Mouse (Mus musculus): ENCODE data around the gene Tpcn2. TPM values are rescaled to one million over a fixed set of nuclear protein-coding genes. Genes with fewer than 3 reads are reported as not detected.

Gene Tpcn2
- polyA plus RNA-seq, 1 experiment from 2014 or later = 3.9 TPM

DNA sequence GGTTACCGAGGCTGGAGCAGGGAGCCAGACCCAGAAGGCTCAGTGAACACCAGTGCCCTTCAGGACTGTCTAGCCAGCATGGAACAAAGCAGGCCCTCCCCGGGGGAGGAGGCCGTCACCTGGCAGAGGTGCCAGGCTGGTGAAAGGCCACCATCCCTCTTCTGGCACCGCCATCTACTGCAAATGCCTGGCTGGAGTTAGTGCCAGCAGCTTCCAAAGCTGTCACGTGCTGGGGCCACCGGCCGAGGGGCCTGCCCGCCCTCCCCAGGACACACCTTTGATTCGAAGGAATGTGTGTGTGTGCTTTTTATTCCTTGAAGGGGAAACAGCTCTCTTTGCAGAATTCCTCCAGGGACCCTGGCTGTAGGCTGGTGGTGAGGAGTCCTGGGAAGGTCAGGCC, 52.2 kb downstream of the Tpcn2 start:
- H3K36me3 ChIP-seq = no peaks in the 10 kb centered on the region
- 79% methylated on average over 9 of the region's 9 CpGs for WGBS
- no peak overlapping the region for H3K4me2 ChIP-seq
- H3K4me3 ChIP-seq = no peak overlapping the region
- no peaks in the 10 kb centered on the region for H3K9me3 ChIP-seq
- no peak overlapping the region for H3K27ac ChIP-seq (replicated peaks)
- no peak overlapping the region for H3K9ac ChIP-seq
- ATAC-seq (ENCODE audit: low read depth) = no peak
- H3K4me1 ChIP-seq (replicated peaks) = no peaks in the 10 kb centered on the region
- 0 out of 2 replicates have a peak, but pooled peaks cover 3% of the 10 kb centered on the region for H3K27me3 ChIP-seq

DNA sequence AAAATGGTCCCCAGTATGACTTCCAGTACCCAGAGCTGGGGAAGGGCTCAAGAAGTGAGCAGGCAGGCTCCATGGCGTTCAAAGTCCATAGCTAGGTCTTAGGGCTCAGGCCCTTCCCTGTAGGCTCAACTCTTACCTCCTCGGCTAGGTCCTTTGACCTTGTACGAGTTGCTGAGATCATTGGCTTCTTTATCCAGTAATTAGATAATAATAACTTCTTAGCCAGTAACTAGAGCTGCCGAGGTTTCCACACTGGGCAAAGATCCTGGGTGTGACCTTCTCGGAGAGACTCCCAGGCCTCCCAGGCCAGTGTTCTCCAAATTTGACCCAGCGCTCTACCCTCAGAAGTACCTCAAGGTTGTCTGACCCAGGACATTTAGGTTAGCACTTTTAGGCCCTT, 57.2 kb downstream of the Tpcn2 start:
- H3K4me1 ChIP-seq (replicated peaks) = 0 out of 2 replicates have a peak, but pooled peaks cover 7% of the 10 kb centered on the region
- no peak overlapping the region for H3K4me3 ChIP-seq
- WGBS = 90% methylated on average over 6 of the region's 6 CpGs

DNA sequence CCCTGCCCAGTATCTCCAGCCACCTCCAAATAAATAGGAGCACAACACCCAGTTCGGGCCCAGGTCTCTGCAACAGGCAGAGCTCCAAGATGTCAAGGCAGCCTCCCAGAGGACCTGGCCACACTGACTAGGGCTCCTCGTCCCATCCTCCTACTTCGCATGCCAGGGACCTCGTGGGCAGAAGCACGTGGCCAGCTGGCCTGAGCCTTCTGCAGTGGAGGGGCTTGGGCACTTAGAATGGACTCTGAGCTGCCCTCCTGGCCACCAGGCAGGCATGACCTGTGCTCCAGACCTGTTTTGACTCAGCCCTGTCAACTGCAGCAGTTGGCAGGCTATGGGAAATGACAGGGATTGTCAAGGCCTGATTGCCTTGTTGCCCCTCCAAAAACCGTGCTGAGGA, 58.2 kb downstream of the Tpcn2 start:
- Histone ChIP-seq H3K4me2 (no peak overlapping the region), H3K9me3 (no peaks in the 10 kb centered on the region), H3K4me3 (no peak overlapping the region), H3K27ac (replicated peaks) (no peak overlapping the region), H3K4me1 (replicated peaks) (0 out of 2 replicates have a peak, but pooled peaks cover 7% of the 10 kb centered on the region), H3K36me3 (no peaks in the 10 kb centered on the region), H3K9ac (no peak overlapping the region), H3K27me3 (no peaks in the 10 kb centered on the region)
- 89% methylated on average over 6 of the region's 6 CpGs for WGBS
- no peak for ATAC-seq (ENCODE audit: low read depth)

More for the DNA sequence above, 57.2 kb downstream of the Tpcn2 start:
- H3K9ac ChIP-seq = no peak overlapping the region
- no peaks in the 10 kb centered on the region for H3K9me3 ChIP-seq
- H3K27ac ChIP-seq (replicated peaks) = no peak overlapping the region
- no peaks in the 10 kb centered on the region for H3K36me3 ChIP-seq
- no peak overlapping the region for H3K4me2 ChIP-seq
- no peak for ATAC-seq (ENCODE audit: low read depth)
- H3K27me3 ChIP-seq = no peaks in the 10 kb centered on the region

DNA sequence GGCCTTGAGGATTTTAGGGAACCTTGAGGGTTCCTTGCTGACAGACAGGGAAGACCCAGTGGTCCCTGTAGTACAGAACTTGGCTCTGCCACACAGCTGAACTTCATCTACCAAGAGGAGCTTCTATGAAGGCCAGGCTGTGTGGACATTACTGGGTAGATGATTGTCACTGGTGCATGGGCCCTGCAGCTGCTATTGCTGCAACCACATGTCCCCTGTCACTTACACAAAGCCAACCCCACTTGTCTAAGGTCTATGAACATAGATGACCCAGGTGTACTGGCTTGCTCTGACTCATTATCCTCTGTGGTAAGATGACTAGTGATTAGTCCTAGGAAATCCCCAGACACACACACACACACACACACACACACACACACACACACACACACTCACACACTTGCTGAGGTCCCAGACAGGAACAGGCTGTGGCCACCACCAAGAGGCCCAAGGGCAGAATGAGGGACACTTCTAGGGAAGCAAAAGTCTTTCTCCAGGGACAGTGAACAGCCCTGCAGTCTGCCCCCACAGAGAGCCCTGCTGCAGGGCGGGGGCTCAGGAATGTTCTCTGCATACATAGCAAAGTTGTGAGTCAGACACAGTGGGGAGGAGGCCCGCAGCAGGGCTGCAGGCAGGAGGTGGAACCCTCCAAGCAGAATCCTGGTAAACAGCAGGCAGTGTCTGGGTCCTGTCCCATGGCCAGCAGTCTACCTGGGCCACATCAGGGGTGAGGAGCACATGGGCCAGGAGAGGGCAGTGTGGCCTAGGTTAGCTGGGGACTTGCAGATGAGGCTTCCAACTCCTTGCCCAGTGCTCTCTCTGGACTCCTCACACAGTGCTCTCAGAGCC, 61.7 kb downstream of the Tpcn2 start:
- Histone ChIP-seq H3K27me3 (no peaks in the 10 kb centered on the region), H3K27ac (replicated peaks) (no peak overlapping the region), H3K4me1 (replicated peaks) (0 out of 2 replicates have a peak, but pooled peaks cover 7% of the 10 kb centered on the region), H3K36me3 (no peaks in the 10 kb centered on the region), H3K9me3 (no peaks in the 10 kb centered on the region), H3K9ac (no peak overlapping the region), H3K4me3 (no peak overlapping the region), H3K4me2 (no peak overlapping the region)
- 45% methylated on average over 2 of the region's 2 CpGs for WGBS
- no peak for ATAC-seq (ENCODE audit: low read depth)

DNA sequence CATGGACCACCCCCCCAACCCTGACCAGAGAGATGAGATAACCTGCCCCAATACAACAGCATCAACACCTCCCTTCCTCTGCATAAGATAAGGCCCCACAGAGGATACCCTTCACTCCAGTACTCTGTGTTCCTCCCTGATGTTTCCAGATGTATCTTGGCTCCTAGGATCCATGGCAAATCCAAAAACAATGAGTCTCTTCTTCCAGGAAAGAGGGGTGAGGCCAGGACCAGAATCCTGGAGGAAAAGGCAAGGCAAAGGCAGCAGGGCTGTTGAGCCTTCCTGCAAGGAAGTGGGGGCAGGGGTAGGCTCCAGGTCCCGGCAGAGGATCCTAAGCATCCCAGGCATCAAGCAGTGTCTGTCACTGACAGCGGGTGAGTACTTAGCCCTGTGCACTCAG, 62.5 kb downstream of the Tpcn2 start:
- ATAC-seq (ENCODE audit: low read depth) = no peak
- H3K4me2 ChIP-seq = no peak overlapping the region
- H3K27ac ChIP-seq (replicated peaks) = no peak overlapping the region
- peaks cover 9% of the 10 kb centered on the region; the same call in 1 of the 2 replicates for H3K4me1 ChIP-seq (replicated peaks)
- no peaks in the 10 kb centered on the region for H3K9me3 ChIP-seq
- H3K36me3 ChIP-seq = no peaks in the 10 kb centered on the region
- H3K9ac ChIP-seq = no peak overlapping the region
- H3K27me3 ChIP-seq = no peaks in the 10 kb centered on the region; the same call in 1 of the 2 replicates
- H3K4me3 ChIP-seq = no peak overlapping the region
- 77% methylated on average over 2 of the region's 2 CpGs for WGBS

DNA sequence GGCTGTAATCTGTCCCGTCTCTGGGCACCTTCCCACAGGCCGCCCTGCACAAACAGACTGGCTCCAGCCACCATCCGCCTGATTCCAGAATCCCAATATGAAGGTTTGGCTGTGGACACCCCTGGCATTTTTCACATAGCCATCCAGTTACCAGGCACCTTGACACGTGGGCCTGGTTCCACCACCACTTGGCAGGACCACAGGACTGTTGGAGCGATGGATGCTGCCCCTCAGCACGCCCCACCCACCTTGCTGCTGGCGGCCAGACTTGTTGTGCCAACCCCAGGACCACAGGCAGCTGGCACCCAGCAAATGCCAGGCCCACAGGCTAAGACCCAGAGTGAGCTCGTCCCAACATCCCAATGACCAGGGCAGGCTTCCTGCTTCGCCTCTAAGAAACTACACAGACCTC, 64.4 kb downstream of the Tpcn2 start:
- WGBS = 84% methylated on average over 9 of the region's 9 CpGs
- no peak for ATAC-seq (ENCODE audit: low read depth)
- peaks cover 11% of the 10 kb centered on the region; the same call in 1 of the 2 replicates for H3K4me1 ChIP-seq (replicated peaks)

DNA sequence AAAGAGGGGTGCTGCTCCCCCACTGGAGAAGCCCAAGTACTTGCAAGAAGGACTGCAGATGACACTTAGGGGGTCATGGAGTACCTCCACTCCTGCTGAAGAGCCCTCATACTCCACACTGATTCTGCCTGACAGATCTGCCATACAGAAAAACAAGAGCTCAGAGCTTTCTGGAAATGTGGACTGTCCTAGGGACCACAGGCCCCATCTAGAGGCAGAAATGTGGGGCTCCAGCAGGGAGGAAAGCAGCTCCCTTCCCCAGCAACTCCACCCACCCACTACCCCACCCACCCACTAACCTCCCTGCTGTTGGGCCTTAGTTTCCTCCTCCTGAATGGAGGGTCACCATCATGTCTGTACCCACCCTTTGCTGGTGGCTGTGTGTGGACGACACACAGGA, 67.2 kb downstream of the Tpcn2 start:
- Histone ChIP-seq H3K9me3 (no peaks in the 10 kb centered on the region), H3K9ac (no peak overlapping the region), H3K4me1 (replicated peaks) (peaks cover 14% of the 10 kb centered on the region), H3K4me3 (no peak overlapping the region), H3K36me3 (no peaks in the 10 kb centered on the region), H3K27me3 (no peaks in the 10 kb centered on the region; the same call in 1 of the 2 replicates), H3K4me2 (no peak overlapping the region), H3K27ac (replicated peaks) (no peak overlapping the region)
- ATAC-seq (ENCODE audit: low read depth) = no peak
- 63% methylated on average over 1 of the region's 1 CpGs for WGBS

More for the DNA sequence above, 64.4 kb downstream of the Tpcn2 start:
- Histone ChIP-seq H3K27me3 (no peaks in the 10 kb centered on the region; the same call in 1 of the 2 replicates), H3K27ac (replicated peaks) (no peak overlapping the region), H3K4me2 (no peak overlapping the region), H3K9me3 (no peaks in the 10 kb centered on the region), H3K36me3 (no peaks in the 10 kb centered on the region), H3K4me3 (no peak overlapping the region), H3K9ac (no peak overlapping the region)

DNA sequence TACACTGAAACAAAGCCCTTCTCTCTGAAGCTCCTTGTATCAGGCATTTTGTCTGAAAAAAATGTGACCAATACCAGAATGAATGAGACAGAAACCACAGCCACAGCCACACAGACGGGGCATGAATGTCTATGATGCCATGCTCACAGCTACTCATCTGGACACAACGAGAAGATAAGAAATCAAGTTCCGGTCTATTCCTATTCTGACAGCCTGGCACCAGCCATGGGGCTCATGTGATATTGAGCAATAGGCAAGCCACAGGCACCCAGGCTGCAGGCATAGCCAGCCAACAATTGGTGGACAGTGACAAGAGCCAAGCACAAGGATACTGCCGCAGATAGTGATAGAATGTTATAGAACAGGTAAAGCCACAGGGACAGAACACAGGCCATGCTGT, 68.3 kb downstream of the Tpcn2 start:
- peaks cover 22% of the 10 kb centered on the region for H3K4me1 ChIP-seq (replicated peaks)
- WGBS = 86% methylated on average over 4 of the region's 4 CpGs
- H3K4me2 ChIP-seq = no peak overlapping the region
- no peak overlapping the region for H3K4me3 ChIP-seq
- peaks cover 2% of the 10 kb centered on the region; the same call in 1 of the 2 replicates for H3K27me3 ChIP-seq
- ATAC-seq (ENCODE audit: low read depth) = no peak
- H3K9ac ChIP-seq = no peak overlapping the region
- no peaks in the 10 kb centered on the region for H3K9me3 ChIP-seq
- H3K27ac ChIP-seq (replicated peaks) = no peak overlapping the region
- H3K36me3 ChIP-seq = no peaks in the 10 kb centered on the region

DNA sequence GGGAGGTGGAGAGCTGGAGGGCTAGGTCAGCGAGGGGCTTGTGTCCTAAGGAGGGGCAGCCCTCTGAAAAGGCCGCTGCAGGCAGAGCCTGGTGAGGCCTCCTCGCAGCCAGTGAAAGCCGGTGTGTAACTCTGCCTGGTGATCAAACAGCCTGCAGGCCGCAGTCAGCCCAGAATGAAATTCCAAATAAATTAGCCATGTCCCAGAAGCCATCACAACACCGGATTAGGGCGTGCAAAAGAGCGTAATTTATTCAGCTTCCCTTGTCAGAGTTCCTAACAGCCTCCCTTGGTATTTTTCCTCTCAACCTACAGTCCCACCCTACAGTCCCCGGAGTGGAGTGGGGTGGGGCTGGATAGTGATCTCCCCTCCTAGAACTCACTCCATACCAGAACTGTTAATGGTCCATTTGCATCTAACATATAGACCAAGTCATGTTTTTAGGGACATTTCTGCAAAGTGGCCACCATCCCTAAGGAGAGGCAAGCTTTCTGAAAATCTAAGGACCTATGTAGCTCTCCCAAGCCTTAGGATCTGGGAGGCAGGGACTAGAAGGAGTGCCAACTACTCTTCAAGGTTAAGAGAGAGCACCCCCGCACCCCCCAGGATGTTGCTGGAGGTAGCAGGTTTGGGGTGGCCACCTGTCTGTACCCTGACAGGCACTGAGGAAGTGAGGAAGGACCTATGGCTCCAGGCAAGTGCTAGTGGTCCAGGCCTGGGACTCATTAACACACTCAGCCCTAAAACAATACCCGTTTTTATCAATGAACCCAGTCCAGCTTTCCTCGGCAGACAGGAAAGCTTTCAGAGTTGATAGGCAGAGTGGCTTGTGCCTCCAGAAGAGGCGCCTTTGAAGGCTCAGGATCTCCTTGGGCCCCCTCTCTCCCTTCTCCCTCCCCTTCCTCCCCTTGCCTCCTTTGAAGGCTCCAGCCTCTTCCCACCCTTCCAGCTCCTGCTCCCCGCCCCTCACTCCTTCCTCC, 71.8 kb downstream of the Tpcn2 start:
- H3K27me3 ChIP-seq = peaks cover 3% of the 10 kb centered on the region; the same call in 1 of the 2 replicates
- no peaks in the 10 kb centered on the region for H3K36me3 ChIP-seq
- peak overlapping the region; percentile 61 for H3K27ac ChIP-seq (replicated peaks)
- H3K9ac ChIP-seq = peak overlapping the region; percentile 41
- peak; percentile 36; the same call in 1 of the 2 replicates for ATAC-seq (ENCODE audit: low read depth)
- H3K4me3 ChIP-seq = no peak overlapping the region
- peaks cover 26% of the 10 kb centered on the region for H3K4me1 ChIP-seq (replicated peaks)
- 13% methylated on average over 14 of the region's 14 CpGs for WGBS
- no peaks in the 10 kb centered on the region for H3K9me3 ChIP-seq
- H3K4me2 ChIP-seq = no peak overlapping the region

DNA sequence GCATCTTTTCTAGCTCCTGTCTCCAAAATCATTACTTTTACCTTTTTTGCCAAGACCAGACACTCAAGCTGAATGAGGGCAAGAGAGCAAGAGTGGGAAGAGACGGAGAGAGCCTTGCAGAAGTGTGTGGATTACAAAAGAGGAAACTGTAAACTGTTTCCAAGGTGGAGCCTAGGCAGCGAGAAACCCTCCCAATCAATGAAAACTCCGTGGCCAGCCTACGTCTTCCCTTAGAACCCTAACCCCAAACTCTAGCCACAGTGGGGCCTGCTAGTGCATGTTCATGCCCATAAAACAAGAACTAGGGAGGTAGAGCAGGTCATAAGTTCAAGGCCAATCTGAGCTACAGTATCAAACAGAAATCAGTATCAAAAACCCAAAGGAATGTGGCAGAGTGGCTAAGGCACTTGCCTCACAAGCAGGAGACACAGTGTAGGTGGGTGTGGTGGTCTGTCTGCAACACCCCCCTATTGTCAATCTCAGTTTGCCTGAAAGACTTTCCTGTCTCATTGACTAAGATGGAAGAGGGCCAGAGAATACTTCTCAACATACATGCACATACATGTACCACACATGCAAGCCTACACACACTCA, 73.2 kb downstream of the Tpcn2 start:
- Histone ChIP-seq H3K9me3 (no peaks in the 10 kb centered on the region), H3K27me3 (0 out of 2 replicates have a peak, but pooled peaks cover 3% of the 10 kb centered on the region), H3K4me3 (no peak overlapping the region), H3K4me2 (no peak overlapping the region), H3K27ac (replicated peaks) (no peak overlapping the region), H3K9ac (no peak overlapping the region), H3K4me1 (replicated peaks) (peaks cover 36% of the 10 kb centered on the region), H3K36me3 (no peaks in the 10 kb centered on the region)
- WGBS = 56% methylated on average over 4 of the region's 4 CpGs
- no peak for ATAC-seq (ENCODE audit: low read depth)

DNA sequence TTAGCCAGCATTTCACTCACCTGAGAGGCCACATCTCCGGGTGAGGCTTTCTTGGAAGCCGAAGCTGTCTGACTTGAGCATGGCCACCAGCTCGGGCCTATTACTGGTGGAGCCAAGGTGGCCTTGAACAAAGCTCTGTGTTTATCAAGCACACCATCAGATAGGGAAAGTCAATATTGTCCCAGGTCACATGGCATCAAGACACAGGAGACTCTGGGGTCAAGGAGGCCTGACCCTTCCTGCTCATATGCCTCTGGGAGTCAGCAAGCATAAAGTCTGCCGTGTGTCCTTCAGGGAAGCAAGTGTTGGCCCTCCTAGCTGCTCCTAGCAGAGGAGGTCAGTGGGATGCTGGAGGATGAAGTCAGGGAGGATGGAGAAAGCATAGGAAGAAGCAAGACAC, 75.8 kb downstream of the Tpcn2 start, which contains the start of gene 1810010D01Rik:
Gene 1810010D01Rik (minus strand): TSS at position 114 of the 400 bp plus-strand sequence.
- ATAC-seq (ENCODE audit: low read depth) = no peak
- Histone ChIP-seq H3K4me1 (replicated peaks) (peaks cover 41% of the 10 kb centered on the region), H3K4me2 (no peak within 1 kb of the TSS), H3K9me3 (no peaks in the 10 kb centered on the region), H3K27ac (replicated peaks) (peak within 1 kb of the TSS; percentile 91), H3K4me3 (no peak within 1 kb of the TSS), H3K36me3 (no peaks in the 10 kb centered on the region), H3K27me3 (0 out of 2 replicates have a peak, but pooled peaks cover 3% of the 10 kb centered on the region), H3K9ac (no peak within 1 kb of the TSS)
- 84% methylated on average over 4 of the region's 4 CpGs for WGBS

All from neural tube, embryonic 13.5 days (tissue).